Mouse (Mus musculus): ENCODE results near the gene Bend3. TPM values are rescaled to one million over a fixed set of nuclear protein-coding genes. Genes with fewer than 3 reads are reported as not detected.

Bend3 gene
- total RNA-seq, 2 experiments from 2014 or later, result 5.6 to 7.4 TPM

DNA sequence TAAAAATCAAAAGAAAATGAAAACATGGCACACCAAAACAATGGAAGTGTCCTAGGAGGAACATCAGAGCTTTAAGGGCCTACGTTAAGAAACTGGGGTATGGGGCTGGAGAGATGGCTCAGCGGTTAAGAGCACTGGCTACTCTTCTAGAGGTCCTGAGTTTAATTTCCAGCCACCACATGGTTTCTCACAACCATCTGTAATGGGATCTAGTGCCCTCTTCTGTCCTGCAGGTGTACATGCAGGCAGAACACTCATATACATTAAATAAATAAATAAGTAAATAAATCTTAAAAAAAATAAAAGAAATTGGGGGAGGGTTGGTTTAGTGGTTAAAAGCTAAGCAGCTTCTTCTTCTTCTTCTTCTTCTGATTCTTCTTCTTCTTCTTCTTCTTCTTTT is 82.7 kb downstream of the Bend3 start:
- intact Hi-C loops (cut with DNase I), result no loop called here

More for the DNA sequence above, 82.7 kb downstream of the Bend3 start:
- no peak for DNase-seq (ENCODE audit: extremely low spot score in 1 of 2, low spot score in 2 of 2)

Other genes with a start within 250 kb of the Bend3 start
- not detected for gene Gm9803, start 45.3 kb downstream of the Bend3 start, total RNA-seq (2021)
- 10 to 100 TPM; 45.6 to 50.6 TPM for gene 1700021F05Rik, start 62.2 kb downstream of the Bend3 start, total RNA-seq (2021)
- 100 to 1,000 TPM; 118 to 160 TPM for gene Cd24a, start 99.5 kb downstream of the Bend3 start, total RNA-seq (2021)

Data from left cerebral cortex, postnatal 10 days (tissue).